Mouse (Mus musculus) adrenal gland, postnatal 14 days (tissue): ENCODE data around the gene Pim2. TPM values are rescaled to one million over a fixed set of nuclear protein-coding genes. Genes with fewer than 3 reads are reported as not detected.

Experiments
- DNase-seq: peaks from one replicate; pipeline ENCODE4 v3.0.0; 2021; ENCODE audit warnings: mixed read lengths
- long read RNA-seq, 2 experiments: library from polyadenylated mRNA; stranded (forward); transcript quantifications; one replicate each; pipeline ENCODE4 v2.0.0; 2021
- total RNA-seq: library from RNA; stranded (reverse); gene quantifications from 2 replicates; pipeline ENCODE4 v1.2.3, GENCODE M21; 2021

The Pim2 gene
- 7.4 and 9.8 TPM in 2 replicates for total RNA-seq
- long read RNA-seq, experiment 1, transcript Pim2-201 (6 exons, 2,045 nt) = major isoform, 11 of 13 reads
- long read RNA-seq, experiment 1, partial matches to known transcripts = 0 of 13 reads
- long read RNA-seq, experiment 1, other reads (novel, unspliced or antisense) = 2 of 13 reads
- long read RNA-seq, experiment 2, transcript Pim2-201 (6 exons, 2,045 nt) = major isoform, 7 of 8 reads
- long read RNA-seq, experiment 2, partial matches to known transcripts = 0 of 8 reads
- long read RNA-seq, experiment 2, other reads (novel, unspliced or antisense) = 1 of 8 reads

- DNase-seq = peak; percentile 92
Observed at GRCm38 (mm10) chrX:7878007-7878419, at the start of gene Pim2. Pim2 (plus strand) TSS chrX:7878262.

- no peak for DNase-seq
Observed at GRCm38 (mm10) chrX:7837146-7837545, 40.9 kb upstream of the Pim2 start.

GRCm38 (mm10) chrX:7840842-7841162 is 37.3 kb upstream of the Pim2 start:
- no peak for DNase-seq

GRCm38 (mm10) chrX:7841163-7842162 is 36.6 kb upstream of the Pim2 start, which contains the start of gene Otud5:
Otud5 (plus strand) TSS chrX:7841364.
- peak; percentile 96 for DNase-seq

GRCm38 (mm10) chrX:7842318-7842717 is 35.7 kb upstream of the Pim2 start:
- peak; percentile 46 for DNase-seq

- DNase-seq = no peak
Observed at GRCm38 (mm10) chrX:7847845-7848244, 30.2 kb upstream of the Pim2 start.

GRCm38 (mm10) chrX:7854578-7854977 is 23.5 kb upstream of the Pim2 start:
- DNase-seq = peak; percentile 53

- no peak for DNase-seq
Observed at GRCm38 (mm10) chrX:7859191-7859753, 18.8 kb upstream of the Pim2 start.

- no peak for DNase-seq
Observed at GRCm38 (mm10) chrX:7863181-7863580, 14.9 kb upstream of the Pim2 start.

GRCm38 (mm10) chrX:7864551-7864950 is 13.5 kb upstream of the Pim2 start:
- no peak for DNase-seq

- no peak for DNase-seq
Observed at GRCm38 (mm10) chrX:7865343-7865742, 12.7 kb upstream of the Pim2 start.

GRCm38 (mm10) chrX:7865786-7866185 is 12.3 kb upstream of the Pim2 start:
- DNase-seq = no peak

- no peak for DNase-seq
Observed at GRCm38 (mm10) chrX:7867141-7867540, 10.9 kb upstream of the Pim2 start.

GRCm38 (mm10) chrX:7868506-7868905 is 9.6 kb upstream of the Pim2 start:
- DNase-seq = no peak

- DNase-seq = no peak
Observed at GRCm38 (mm10) chrX:7869826-7870225, 8.2 kb upstream of the Pim2 start.

GRCm38 (mm10) chrX:7878495-7878894 is 433 bp downstream of the Pim2 start:
- peak; percentile 23 for DNase-seq

GRCm38 (mm10) chrX:7879819-7880218 is 1.8 kb downstream of the Pim2 start:
- peak; percentile 80 for DNase-seq

GRCm38 (mm10) chrX:7883841-7884567 is 5.9 kb downstream of the Pim2 start, which contains the start of gene Slc35a2:
Slc35a2 (plus strand) TSS chrX:7884028.
- DNase-seq = peak; percentile 90

- no peak for DNase-seq
Observed at GRCm38 (mm10) chrX:7898211-7898610, 20.1 kb downstream of the Pim2 start.

- DNase-seq = peak; percentile 93
Observed at GRCm38 (mm10) chrX:7898880-7899874, 21.1 kb downstream of the Pim2 start, which contains the start of the genes Pqbp1 and Timm17b. Pqbp1 (minus strand) TSS chrX:7899269. Timm17b (plus strand) TSS chrX:7899357.

GRCm38 (mm10) chrX:7904441-7904840 is 26.4 kb downstream of the Pim2 start:
- DNase-seq = no peak
